Mouse (Mus musculus) urinary bladder, adult 18-20 months (tissue): ENCODE results near the gene Tet1.
A peak's percentile ranks its signal among the peaks of the same experiment; 100 is the strongest.

Source experiments
- DNase-seq, 2 experiments: peaks; one replicate each; pipeline ENCODE4 v3.0.0; 2022; ENCODE audit warnings: low spot score in 2 of 2, mixed read lengths in 2 of 2

The Tet1 gene

GRCm38 (mm10) chr10:62892549-62893232, 16.1 kb downstream of the Tet1 start:
- no peak for DNase-seq

GRCm38 (mm10) chr10:62891025-62891424, 17.8 kb downstream of the Tet1 start:
- DNase-seq: no peak

GRCm38 (mm10) chr10:62886799-62887591, 21.8 kb downstream of the Tet1 start:
- DNase-seq: peak in 1 of 2 experiments; percentile 41

- peak in 1 of 2 experiments; percentile 22 for DNase-seq
Measured at GRCm38 (mm10) chr10:62885969-62886798, 22.6 kb downstream of the Tet1 start.

- no peak for DNase-seq
Measured at GRCm38 (mm10) chr10:62885460-62885859, 23.3 kb downstream of the Tet1 start.

- no peak for DNase-seq
Measured at GRCm38 (mm10) chr10:62884517-62884916, 24.3 kb downstream of the Tet1 start.

- DNase-seq: no peak
Measured at GRCm38 (mm10) chr10:62883933-62884372, 24.8 kb downstream of the Tet1 start.

- no peak for DNase-seq
Measured at GRCm38 (mm10) chr10:62881211-62881610, 27.6 kb downstream of the Tet1 start.

- no peak for DNase-seq
Measured at GRCm38 (mm10) chr10:62878056-62878455, 30.7 kb downstream of the Tet1 start.

GRCm38 (mm10) chr10:62875565-62875964, 33.2 kb downstream of the Tet1 start:
- no peak for DNase-seq

GRCm38 (mm10) chr10:62874828-62875227, 34.0 kb downstream of the Tet1 start:
- no peak for DNase-seq

- DNase-seq: no peak
Measured at GRCm38 (mm10) chr10:62866035-62866791, 42.6 kb downstream of the Tet1 start.

- peak; percentile 19 to 58 for DNase-seq
Measured at GRCm38 (mm10) chr10:62865167-62866034, 43.4 kb downstream of the Tet1 start.

GRCm38 (mm10) chr10:62863563-62863962, 45.2 kb downstream of the Tet1 start:
- DNase-seq: no peak

- no peak for DNase-seq
Measured at GRCm38 (mm10) chr10:62862435-62862834, 46.4 kb downstream of the Tet1 start.

- no peak for DNase-seq
Measured at GRCm38 (mm10) chr10:62858967-62859366, 49.8 kb downstream of the Tet1 start.

GRCm38 (mm10) chr10:62856690-62857290, 52.0 kb downstream of the Tet1 start:
- DNase-seq: no peak

GRCm38 (mm10) chr10:62854992-62855391, 53.8 kb downstream of the Tet1 start:
- no peak for DNase-seq

GRCm38 (mm10) chr10:62854581-62854980, 54.2 kb downstream of the Tet1 start:
- DNase-seq: no peak

- DNase-seq: no peak
Measured at GRCm38 (mm10) chr10:62851578-62851977, 57.2 kb downstream of the Tet1 start.
